Mouse (Mus musculus): Measurements from ENCODE around the gene Utrn. TPM values are rescaled to one million over a fixed set of nuclear protein-coding genes. Genes with fewer than 3 reads are reported as not detected.

The Utrn gene
- polyA plus RNA-seq, 1 experiment from 2014 or later: 88.4 TPM

- no peak overlapping the region for H3K4me3 ChIP-seq (ENCODE audit: low read depth, low read length)
- TF ChIP-seq EP300 (IDR thresholded peaks at IDR 0.05) (peak; percentile 80), CTCF (IDR thresholded peaks at IDR 0.05) (no peak)
- no peaks in the 10 kb centered on the region for H3K27me3 ChIP-seq (replicated peaks; ENCODE audit: insufficient read depth, low read length)
- H3K9ac ChIP-seq (replicated peaks; ENCODE audit: low read depth): no peak overlapping the region
- H3K4me1 ChIP-seq (ENCODE audit: insufficient read depth, low read depth, low read length): no peaks in the 10 kb centered on the region
- H3K4me2 ChIP-seq (replicated peaks; ENCODE audit: low read depth, low read length): no peak overlapping the region
- ATAC-seq (peak; percentile 68), DNase-seq (ENCODE audit: low spot score) (peak; percentile 55)
- 47% methylated on average over 4 of the region's 4 CpGs for WGBS
- no peaks in the 10 kb centered on the region for H3K36me3 ChIP-seq (ENCODE audit: insufficient read depth, low read length)
- H3K9me3 ChIP-seq (ENCODE audit: low read length): no peaks in the 10 kb centered on the region
- no peak overlapping the region for H3K27ac ChIP-seq (ENCODE audit: low read length)
Observed at GRCm38 (mm10) chr10:12781381-12781907, 87.7 kb downstream of the Utrn start.

GRCm38 (mm10) chr10:12773178-12773577 is 96.0 kb downstream of the Utrn start:
- 25% methylated on average over 6 of the region's 6 CpGs for WGBS
- Histone ChIP-seq H3K36me3 (ENCODE audit: insufficient read depth, low read length) (no peaks in the 10 kb centered on the region), H3K27ac (ENCODE audit: low read length) (no peak overlapping the region), H3K4me3 (ENCODE audit: low read depth, low read length) (no peak overlapping the region), H3K9ac (replicated peaks; ENCODE audit: low read depth) (no peak overlapping the region), H3K27me3 (replicated peaks; ENCODE audit: insufficient read depth, low read length) (no peaks in the 10 kb centered on the region), H3K4me1 (ENCODE audit: insufficient read depth, low read depth, low read length) (peaks cover 5% of the 10 kb centered on the region; the same call in 1 of the 2 replicates), H3K9me3 (ENCODE audit: low read length) (no peaks in the 10 kb centered on the region), H3K4me2 (replicated peaks; ENCODE audit: low read depth, low read length) (no peak overlapping the region)
- DNase-seq (ENCODE audit: low spot score): peak; percentile 46
- ATAC-seq: peak; percentile 65
- TF ChIP-seq EP300 (IDR thresholded peaks at IDR 0.05) (no peak), CTCF (IDR thresholded peaks at IDR 0.05) (no peak)

GRCm38 (mm10) chr10:12771511-12771910 is 97.7 kb downstream of the Utrn start:
- no peak overlapping the region for H3K4me3 ChIP-seq (ENCODE audit: low read depth, low read length)
- TF ChIP-seq EP300 (IDR thresholded peaks at IDR 0.05) (no peak), CTCF (IDR thresholded peaks at IDR 0.05) (no peak)
- H3K27me3 ChIP-seq (replicated peaks; ENCODE audit: insufficient read depth, low read length): no peaks in the 10 kb centered on the region
- H3K27ac ChIP-seq (ENCODE audit: low read length): no peak overlapping the region
- WGBS: 83% methylated on average over 2 of the region's 2 CpGs
- peaks cover 5% of the 10 kb centered on the region; the same call in 1 of the 2 replicates for H3K4me1 ChIP-seq (ENCODE audit: insufficient read depth, low read depth, low read length)
- H3K9me3 ChIP-seq (ENCODE audit: low read length): no peaks in the 10 kb centered on the region
- ATAC-seq (no peak), DNase-seq (ENCODE audit: low spot score) (no peak)
- no peak overlapping the region for H3K9ac ChIP-seq (replicated peaks; ENCODE audit: low read depth)
- no peaks in the 10 kb centered on the region for H3K36me3 ChIP-seq (ENCODE audit: insufficient read depth, low read length)
- H3K4me2 ChIP-seq (replicated peaks; ENCODE audit: low read depth, low read length): no peak overlapping the region

GRCm38 (mm10) chr10:12762668-12763067 is 106.5 kb downstream of the Utrn start:
- TF ChIP-seq EP300 (IDR thresholded peaks at IDR 0.05): no peak
- no peak for TF ChIP-seq CTCF (IDR thresholded peaks at IDR 0.05)
- Histone ChIP-seq H3K36me3 (ENCODE audit: insufficient read depth, low read length) (no peaks in the 10 kb centered on the region), H3K9me3 (ENCODE audit: low read length) (no peaks in the 10 kb centered on the region), H3K4me3 (ENCODE audit: low read depth, low read length) (no peak overlapping the region), H3K9ac (replicated peaks; ENCODE audit: low read depth) (no peak overlapping the region), H3K27ac (ENCODE audit: low read length) (no peak overlapping the region), H3K4me2 (replicated peaks; ENCODE audit: low read depth, low read length) (no peak overlapping the region), H3K27me3 (replicated peaks; ENCODE audit: insufficient read depth, low read length) (no peaks in the 10 kb centered on the region), H3K4me1 (ENCODE audit: insufficient read depth, low read depth, low read length) (no peaks in the 10 kb centered on the region)
- WGBS: 30% methylated on average over 3 of the region's 3 CpGs
- DNase-seq (ENCODE audit: low spot score) (no peak), ATAC-seq (no peak)

GRCm38 (mm10) chr10:12758702-12758988 is 110.5 kb downstream of the Utrn start:
- H3K4me3 ChIP-seq (ENCODE audit: low read depth, low read length): no peak overlapping the region
- no peak overlapping the region for H3K4me2 ChIP-seq (replicated peaks; ENCODE audit: low read depth, low read length)
- H3K4me1 ChIP-seq (ENCODE audit: insufficient read depth, low read depth, low read length): no peaks in the 10 kb centered on the region
- no peak overlapping the region for H3K27ac ChIP-seq (ENCODE audit: low read length)
- H3K9me3 ChIP-seq (ENCODE audit: low read length): no peaks in the 10 kb centered on the region
- DNase-seq (ENCODE audit: low spot score) (no peak), ATAC-seq (no peak)
- H3K36me3 ChIP-seq (ENCODE audit: insufficient read depth, low read length): no peaks in the 10 kb centered on the region
- 66% methylated on average over 6 of the region's 6 CpGs for WGBS
- H3K9ac ChIP-seq (replicated peaks; ENCODE audit: low read depth): no peak overlapping the region
- no peaks in the 10 kb centered on the region for H3K27me3 ChIP-seq (replicated peaks; ENCODE audit: insufficient read depth, low read length)
- no peak for TF ChIP-seq CTCF (IDR thresholded peaks at IDR 0.05)
- no peak for TF ChIP-seq EP300 (IDR thresholded peaks at IDR 0.05)

GRCm38 (mm10) chr10:12757943-12758701 is 111.0 kb downstream of the Utrn start:
- Histone ChIP-seq H3K9ac (replicated peaks; ENCODE audit: low read depth) (no peak overlapping the region), H3K4me2 (replicated peaks; ENCODE audit: low read depth, low read length) (no peak overlapping the region), H3K4me3 (ENCODE audit: low read depth, low read length) (no peak overlapping the region), H3K36me3 (ENCODE audit: insufficient read depth, low read length) (no peaks in the 10 kb centered on the region), H3K9me3 (ENCODE audit: low read length) (no peaks in the 10 kb centered on the region), H3K27ac (ENCODE audit: low read length) (no peak overlapping the region), H3K4me1 (ENCODE audit: insufficient read depth, low read depth, low read length) (no peaks in the 10 kb centered on the region), H3K27me3 (replicated peaks; ENCODE audit: insufficient read depth, low read length) (no peaks in the 10 kb centered on the region)
- 49% methylated on average over 5 of the region's 5 CpGs for WGBS
- peak; percentile 42 for ATAC-seq
- no peak for TF ChIP-seq EP300 (IDR thresholded peaks at IDR 0.05)
- no peak for TF ChIP-seq CTCF (IDR thresholded peaks at IDR 0.05)
- DNase-seq (ENCODE audit: low spot score): peak; percentile 58

Data from lung, postnatal 0 days (tissue).